Mouse (Mus musculus) embryonic facial prominence, embryonic 13.5 days (tissue): ENCODE measurements at regions not wholly inside any gene's neighbourhood (a gene's known extent, or its start where the extent isn't known, plus 50 kb on each side); places are given as distances from the start of the nearest gene placed in this dataset.
"Not testable (repeated sequence)": the region's sequence is repeated elsewhere in the genome, so short reads cannot be mapped to it uniquely, and the experiment has no call there.

Experiments used
- ATAC-seq: fragments of 200-750 bp; cut with Nextera tagmentation; 2 replicates; pipeline ENCODE4 v1.8.0; 2017; ENCODE audit warnings: low read depth; ENCODE audit not compliant: insufficient number of reproducible peaks, insufficient read depth, low FRiP score, low TSS enrichment
- H3K27ac ChIP-seq: fragments of 300-500 bp; sonication (generic); 2 replicates; pipeline ENCODE4 v1.5.1; 2015; ENCODE audit warnings: moderate library complexity, mild to moderate bottlenecking, inconsistent platforms
- H3K27me3 ChIP-seq: fragments of 300-500 bp; sonication (generic); 2 replicates; pipeline ENCODE4 v1.6.1; 2015; ENCODE audit warnings: mild to moderate bottlenecking, inconsistent platforms
- H3K36me3 ChIP-seq: fragments of 300-500 bp; sonication (generic); 2 replicates; pipeline ENCODE4 v1.6.1; 2015; ENCODE audit warnings: mild to moderate bottlenecking, inconsistent platforms
- H3K4me1 ChIP-seq: fragments of 300-500 bp; sonication (generic); 2 replicates; pipeline ENCODE4 v1.6.1; 2015; ENCODE audit warnings: inconsistent platforms
- H3K4me2 ChIP-seq: fragments of 300-500 bp; sonication (generic); 2 replicates; pipeline ENCODE4 v1.6.1; 2015; ENCODE audit warnings: moderate library complexity, mild to moderate bottlenecking, inconsistent platforms
- H3K4me3 ChIP-seq: fragments of 300-500 bp; sonication (generic); 2 replicates; pipeline ENCODE4 v1.5.1; 2015; ENCODE audit warnings: mild to moderate bottlenecking, inconsistent platforms
- H3K9ac ChIP-seq: fragments of 300-500 bp; sonication (generic); 2 replicates; pipeline ENCODE4 v1.6.1; 2015; ENCODE audit warnings: mild to moderate bottlenecking, inconsistent platforms
- H3K9me3 ChIP-seq: fragments of 300-500 bp; sonication (generic); 2 replicates; pipeline ENCODE4 v1.6.1; 2016; ENCODE audit warnings: inconsistent platforms
- WGBS: fragments of 180-500 bp; shearing (Covaris S2); methylation state at CpG from one replicate; pipeline ENCODE4 v1.1.7; 2015; ENCODE audit warnings: mixed read lengths; 5-methylcytosine and 5-hydroxymethylcytosine counted together

GRCm38 (mm10) chr4:69677315-69677714 lies 723.1 kb upstream of the Brinp1 start:
- Histone ChIP-seq H3K9me3 (no peaks in the 10 kb centered on the region), H3K27ac (no peak overlapping the region), H3K4me2 (no peak overlapping the region), H3K4me1 (no peaks in the 10 kb centered on the region), H3K36me3 (no peaks in the 10 kb centered on the region), H3K4me3 (no peak overlapping the region), H3K27me3 (no peaks in the 10 kb centered on the region), H3K9ac (no peak overlapping the region)
- no peak for ATAC-seq
- WGBS, result 68% methylated on average over 2 of the region's 2 CpGs

DNA sequence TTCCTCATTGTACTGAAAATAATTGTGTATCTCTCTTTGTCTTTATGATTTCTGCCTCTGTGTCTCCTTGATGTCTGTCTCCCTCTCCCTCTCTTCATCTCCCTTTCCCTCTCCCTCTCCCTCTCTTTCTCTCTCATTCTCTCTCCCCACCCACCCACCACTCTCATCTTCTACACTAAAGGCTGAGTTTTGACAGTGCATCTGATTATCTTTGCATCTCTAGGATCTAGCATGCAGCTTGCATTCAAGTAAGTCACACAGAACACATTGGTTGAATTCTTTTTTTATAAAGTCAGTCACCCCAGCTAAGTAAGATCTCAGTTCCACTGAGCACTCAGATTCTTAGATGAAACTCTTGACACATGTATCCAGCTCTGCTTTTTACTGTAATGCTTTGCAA lies 719.3 kb upstream of the Brinp1 start:
- H3K27ac ChIP-seq, result no peak overlapping the region
- H3K9ac ChIP-seq, result no peak overlapping the region
- no peak for ATAC-seq
- H3K9me3 ChIP-seq, result no peaks in the 10 kb centered on the region
- H3K4me2 ChIP-seq, result no peak overlapping the region
- H3K36me3 ChIP-seq, result no peaks in the 10 kb centered on the region
- H3K27me3 ChIP-seq, result no peaks in the 10 kb centered on the region
- no peak overlapping the region for H3K4me3 ChIP-seq
- no peaks in the 10 kb centered on the region for H3K4me1 ChIP-seq

DNA sequence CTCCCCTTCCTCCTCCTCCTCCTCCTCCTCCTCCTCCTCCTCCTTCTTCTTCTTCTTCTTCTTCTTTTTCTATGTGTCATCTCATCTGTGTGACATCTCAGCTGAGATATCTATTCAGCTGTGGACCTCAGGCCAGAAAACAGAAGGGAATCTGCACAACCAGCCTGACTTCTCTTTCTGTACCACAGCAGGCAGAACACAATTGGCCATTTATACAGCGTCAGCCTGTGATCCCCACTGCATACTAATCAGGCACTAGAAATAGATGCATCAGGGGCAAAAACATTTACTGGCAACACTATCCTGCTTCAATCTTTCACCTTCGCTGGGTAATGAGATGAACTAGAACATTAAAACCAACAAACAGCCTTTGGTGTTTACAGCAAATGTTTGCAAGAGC lies 674.7 kb upstream of the Brinp1 start:
- no peak overlapping the region for H3K4me3 ChIP-seq
- no peak for ATAC-seq
- no peaks in the 10 kb centered on the region for H3K4me1 ChIP-seq
- no peak overlapping the region for H3K9ac ChIP-seq
- no peaks in the 10 kb centered on the region for H3K36me3 ChIP-seq
- WGBS, result 61% methylated on average over 2 of the region's 2 CpGs
- H3K27ac ChIP-seq, result no peak overlapping the region
- no peaks in the 10 kb centered on the region for H3K27me3 ChIP-seq
- no peak overlapping the region for H3K4me2 ChIP-seq
- no peaks in the 10 kb centered on the region for H3K9me3 ChIP-seq

GRCm38 (mm10) chr4:69626426-69626825 lies 672.2 kb upstream of the Brinp1 start:
- WGBS, result 62% methylated on average over 2 of the region's 2 CpGs
- not testable (repeated sequence) for H3K36me3 ChIP-seq, H3K27ac ChIP-seq, H3K9me3 ChIP-seq, H3K4me2 ChIP-seq, H3K4me1 ChIP-seq, H3K27me3 ChIP-seq, ATAC-seq, H3K9ac ChIP-seq, H3K4me3 ChIP-seq

GRCm38 (mm10) chr4:69625831-69626230 lies 671.6 kb upstream of the Brinp1 start:
- no peak for ATAC-seq
- H3K4me2 ChIP-seq, result no peak overlapping the region
- no peaks in the 10 kb centered on the region for H3K4me1 ChIP-seq
- 73% methylated on average over 2 of the region's 2 CpGs for WGBS
- H3K36me3 ChIP-seq, result no peaks in the 10 kb centered on the region
- no peak overlapping the region for H3K27ac ChIP-seq
- H3K27me3 ChIP-seq, result no peaks in the 10 kb centered on the region
- H3K9ac ChIP-seq, result no peak overlapping the region
- no peak overlapping the region for H3K4me3 ChIP-seq
- H3K9me3 ChIP-seq, result no peaks in the 10 kb centered on the region

DNA sequence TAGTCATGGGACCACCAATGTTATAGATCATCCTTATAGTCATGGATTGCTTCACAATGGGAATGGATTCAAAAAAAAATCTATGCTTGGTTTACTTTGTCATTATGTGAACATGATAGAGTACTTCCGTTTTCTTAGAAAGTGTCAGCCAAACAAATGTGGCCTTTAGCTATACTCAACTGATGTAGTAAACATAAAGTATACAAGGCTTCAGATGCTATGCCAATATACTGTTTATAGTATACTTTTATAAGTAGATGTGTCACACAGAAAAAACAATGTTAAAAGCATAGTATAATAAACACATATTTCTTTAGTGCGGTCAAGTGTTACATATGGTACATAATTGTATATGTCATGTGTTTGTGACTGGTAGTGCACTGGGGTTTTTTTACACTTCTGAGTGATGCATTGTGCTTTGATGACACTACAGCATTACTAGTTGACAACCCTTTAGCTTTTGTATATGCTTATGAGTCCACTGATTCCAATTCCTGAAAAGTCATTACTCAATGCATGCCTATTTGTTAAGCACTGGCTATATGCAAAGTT lies 666.9 kb upstream of the Brinp1 start:
- no peak overlapping the region for H3K4me2 ChIP-seq
- H3K27ac ChIP-seq, result no peak overlapping the region
- no peak for ATAC-seq
- H3K4me1 ChIP-seq, result no peaks in the 10 kb centered on the region
- H3K4me3 ChIP-seq, result no peak overlapping the region
- 93% methylated on average over 2 of the region's 2 CpGs for WGBS
- H3K27me3 ChIP-seq, result no peaks in the 10 kb centered on the region
- no peaks in the 10 kb centered on the region for H3K9me3 ChIP-seq
- no peak overlapping the region for H3K9ac ChIP-seq
- no peaks in the 10 kb centered on the region for H3K36me3 ChIP-seq

- H3K27ac ChIP-seq, result no peak overlapping the region
- no peaks in the 10 kb centered on the region for H3K4me1 ChIP-seq
- H3K9ac ChIP-seq, result no peak overlapping the region
- H3K9me3 ChIP-seq, result no peaks in the 10 kb centered on the region
- WGBS, result 63% methylated on average over 5 of the region's 5 CpGs
- no peak overlapping the region for H3K4me3 ChIP-seq
- H3K27me3 ChIP-seq, result no peaks in the 10 kb centered on the region
- no peak overlapping the region for H3K4me2 ChIP-seq
- no peaks in the 10 kb centered on the region for H3K36me3 ChIP-seq
- ATAC-seq, result no peak
Measured at GRCm38 (mm10) chr4:69618161-69618730, 664.0 kb upstream of the Brinp1 start.

GRCm38 (mm10) chr4:69614901-69615300 lies 660.7 kb upstream of the Brinp1 start:
- H3K27me3 ChIP-seq, result no peaks in the 10 kb centered on the region
- H3K4me1 ChIP-seq, result no peaks in the 10 kb centered on the region
- WGBS, result 90% methylated on average over 1 of the region's 1 CpGs

DNA sequence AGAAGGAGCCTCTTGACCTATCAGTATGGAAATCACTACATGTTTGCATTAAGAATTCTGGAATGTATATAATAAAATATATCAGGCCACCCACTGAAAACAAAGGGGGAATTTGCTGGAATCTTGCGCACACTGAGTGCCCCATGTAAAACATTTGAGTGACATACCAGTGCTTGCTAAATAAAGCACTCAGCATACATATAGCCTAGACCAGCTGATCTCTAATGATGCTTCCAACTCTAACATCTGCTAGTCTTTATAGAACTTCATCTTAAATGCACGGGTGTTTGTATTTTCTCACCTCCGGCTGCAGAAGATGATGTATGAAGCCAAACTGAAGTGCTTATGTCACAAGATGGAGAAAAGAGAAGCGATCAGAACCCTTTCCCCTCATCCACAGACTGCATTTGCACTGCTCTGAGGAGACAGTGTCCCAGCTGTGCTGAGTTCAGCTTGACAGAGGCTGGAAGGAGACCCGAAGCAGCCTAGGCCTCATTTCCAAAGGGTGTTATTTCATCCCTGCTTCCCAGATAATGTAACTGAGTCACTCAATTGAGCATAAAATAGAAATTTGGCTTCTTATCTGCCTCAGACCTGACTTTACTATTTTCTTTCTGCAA lies 657.6 kb upstream of the Brinp1 start:
- Histone ChIP-seq H3K27me3 (no peaks in the 10 kb centered on the region), H3K9ac (no peak overlapping the region), H3K9me3 (no peaks in the 10 kb centered on the region), H3K27ac (no peak overlapping the region), H3K36me3 (no peaks in the 10 kb centered on the region), H3K4me2 (no peak overlapping the region), H3K4me3 (no peak overlapping the region), H3K4me1 (no peaks in the 10 kb centered on the region)
- no peak for ATAC-seq
- 81% methylated on average over 5 of the region's 5 CpGs for WGBS

More at GRCm38 (mm10) chr4:69614901-69615300, 660.7 kb upstream of the Brinp1 start:
- Histone ChIP-seq H3K36me3 (no peaks in the 10 kb centered on the region), H3K9me3 (no peaks in the 10 kb centered on the region), H3K4me3 (no peak overlapping the region), H3K27ac (no peak overlapping the region), H3K4me2 (no peak overlapping the region), H3K9ac (no peak overlapping the region)
- no peak for ATAC-seq

DNA sequence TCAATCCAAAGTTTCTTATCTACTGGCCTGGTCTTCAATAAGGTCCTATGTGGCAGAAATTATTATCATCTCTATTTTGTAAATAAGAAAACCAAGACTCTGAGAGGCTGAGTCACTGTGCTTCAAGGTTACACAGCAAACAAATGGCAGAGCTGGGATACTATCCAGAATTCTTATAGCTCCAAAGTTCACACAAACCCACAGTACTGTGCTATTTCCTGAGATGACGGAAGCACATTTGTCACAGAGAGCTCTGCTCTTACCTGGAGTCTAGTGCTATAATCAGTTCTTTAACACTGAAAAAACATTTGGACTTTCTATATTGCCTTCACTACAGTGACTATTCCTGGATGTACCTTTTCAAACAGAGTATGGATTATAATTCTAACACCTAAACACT lies 654.7 kb upstream of the Brinp1 start:
- H3K9ac ChIP-seq, result no peak overlapping the region
- WGBS, result 85% methylated on average over 1 of the region's 1 CpGs
- no peak for ATAC-seq

GRCm38 (mm10) chr4:69596992-69597541 lies 642.9 kb upstream of the Brinp1 start:
- H3K27ac ChIP-seq, result no peak overlapping the region
- H3K9ac ChIP-seq, result no peak overlapping the region
- no peak overlapping the region for H3K4me3 ChIP-seq
- no peaks in the 10 kb centered on the region for H3K4me1 ChIP-seq
- ATAC-seq, result no peak
- no peak overlapping the region for H3K4me2 ChIP-seq
- no peaks in the 10 kb centered on the region for H3K27me3 ChIP-seq
- no peaks in the 10 kb centered on the region for H3K9me3 ChIP-seq
- H3K36me3 ChIP-seq, result no peaks in the 10 kb centered on the region
- WGBS, result 32% methylated on average over 6 of the region's 6 CpGs

More for the DNA sequence above, 654.7 kb upstream of the Brinp1 start:
- no peaks in the 10 kb centered on the region for H3K27me3 ChIP-seq
- H3K36me3 ChIP-seq, result no peaks in the 10 kb centered on the region
- H3K27ac ChIP-seq, result no peak overlapping the region
- H3K9me3 ChIP-seq, result no peaks in the 10 kb centered on the region
- no peak overlapping the region for H3K4me3 ChIP-seq
- H3K4me2 ChIP-seq, result no peak overlapping the region
- H3K4me1 ChIP-seq, result no peaks in the 10 kb centered on the region

DNA sequence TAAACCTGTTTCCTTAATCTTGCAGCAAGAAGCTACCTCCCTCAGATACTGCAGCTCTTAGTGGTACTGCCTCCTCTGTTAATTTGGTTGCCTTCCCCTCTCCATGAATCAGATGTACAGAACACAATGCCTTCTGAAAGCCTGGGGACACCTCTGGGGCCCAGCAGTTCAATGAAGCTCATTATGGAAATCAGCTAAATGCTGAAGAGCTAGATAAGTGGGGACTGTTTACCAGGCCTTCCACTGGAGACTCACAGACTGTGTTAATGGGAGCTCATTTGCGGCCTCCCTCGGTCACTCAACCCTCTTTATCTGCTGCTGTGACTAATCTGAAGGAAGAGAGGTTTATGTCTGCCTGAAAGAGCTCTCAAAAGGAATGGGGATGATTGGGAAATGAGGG lies 639.8 kb upstream of the Brinp1 start:
- WGBS, result 40% methylated on average over 2 of the region's 2 CpGs
- Histone ChIP-seq H3K9me3 (no peaks in the 10 kb centered on the region), H3K27me3 (no peaks in the 10 kb centered on the region), H3K4me1 (no peaks in the 10 kb centered on the region), H3K4me2 (no peak overlapping the region), H3K36me3 (no peaks in the 10 kb centered on the region), H3K9ac (no peak overlapping the region), H3K4me3 (no peak overlapping the region), H3K27ac (no peak overlapping the region)
- ATAC-seq, result no peak
